Mouse (Mus musculus) erythroblast, embryonic 14.5 days (primary cell): Measurements from ENCODE around the gene Six3.

Experiments
- GATA1 ChIP-seq: IDR thresholded peaks from 2 replicates; pipeline ENCODE4 v1.6.1; 2012; ENCODE audit warnings: low read length, inconsistent platforms, mixed read lengths
- TAL1 ChIP-seq: IDR thresholded peaks from 3 replicates; pipeline ENCODE4 v1.6.1; 2012; ENCODE audit warnings: low read length, inconsistent platforms, mixed read lengths

GRCm38 (mm10) chr17:85584573-85584972 is 28.8 kb upstream of the Six3 start:
- TF ChIP-seq TAL1 (no peak), GATA1 (no peak)
